Mouse (Mus musculus) thymus, postnatal 14 days (tissue): ENCODE results near the gene Kcnc1.

Experiments
- DNase-seq: peaks from one replicate; pipeline ENCODE4 v3.0.0; 2021

Kcnc1 gene

GRCm38 (mm10) chr7:46477456-46477855 lies 81.2 kb downstream of the Kcnc1 start:
- no peak for DNase-seq

DNA sequence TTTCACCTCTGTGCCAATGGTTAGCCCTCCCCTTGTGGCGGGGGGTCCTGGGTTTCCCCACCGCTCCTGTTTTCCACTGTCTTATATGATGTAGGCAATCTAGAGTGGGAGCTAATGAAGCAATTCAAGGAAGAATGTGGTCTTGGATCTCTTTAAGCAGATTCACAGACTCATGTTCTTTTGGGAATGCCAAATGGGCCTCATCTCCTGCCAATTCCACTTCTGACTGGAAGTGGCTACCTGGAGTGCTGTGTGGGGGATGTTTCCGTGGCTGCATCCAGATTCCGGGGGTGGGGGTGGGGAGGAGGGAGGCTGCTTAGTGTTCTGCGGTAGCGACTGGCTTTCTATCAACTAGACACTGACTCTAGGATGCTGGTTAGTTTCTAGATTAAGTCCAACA lies 83.5 kb downstream of the Kcnc1 start:
- DNase-seq, result no peak

GRCm38 (mm10) chr7:46482099-46482531 lies 85.8 kb downstream of the Kcnc1 start:
- DNase-seq, result no peak

- DNase-seq, result no peak
Observed at GRCm38 (mm10) chr7:46483050-46483449, 86.8 kb downstream of the Kcnc1 start.

DNA sequence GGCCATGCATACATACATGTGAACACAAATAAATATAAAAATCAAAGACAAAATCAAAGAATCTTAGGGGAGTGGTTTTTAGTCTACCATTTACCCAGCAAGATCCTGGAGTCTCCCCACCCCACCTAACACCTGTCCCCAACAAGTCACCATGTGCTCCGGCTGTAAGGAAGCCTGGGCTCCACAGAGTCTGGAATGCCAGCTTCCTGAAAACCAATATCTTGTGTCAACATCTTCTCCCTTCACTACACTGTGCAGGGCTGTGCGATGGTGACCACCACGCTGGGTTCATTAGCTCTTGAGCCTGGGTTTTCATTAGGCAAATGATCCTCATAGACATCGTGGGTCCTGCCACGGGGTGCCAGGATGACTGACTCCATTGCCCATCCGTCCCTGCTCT lies 87.9 kb downstream of the Kcnc1 start:
- DNase-seq, result no peak

DNA sequence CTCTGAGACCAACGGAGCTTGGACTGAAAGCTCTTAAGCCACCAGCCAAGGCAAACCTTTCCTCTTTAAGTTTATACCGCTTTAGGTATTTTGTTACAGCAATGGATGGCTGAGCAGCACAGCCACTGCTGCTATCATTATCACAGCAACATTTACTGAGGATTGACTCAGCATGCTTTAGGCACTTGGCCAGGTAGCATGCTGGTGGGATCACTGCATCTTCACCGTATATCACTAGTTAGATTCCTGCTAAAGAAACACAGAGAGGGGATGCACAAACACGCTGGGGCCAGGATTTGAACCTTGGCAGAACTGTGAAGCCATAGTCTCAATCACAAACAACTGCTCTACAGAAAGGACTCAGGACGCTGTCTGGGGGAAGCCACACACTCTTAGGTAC lies 90.5 kb downstream of the Kcnc1 start:
- no peak for DNase-seq

GRCm38 (mm10) chr7:46487354-46487753 lies 91.1 kb downstream of the Kcnc1 start:
- no peak for DNase-seq
